Mouse (Mus musculus) c-Kit-positive CD71-positive TER-119-positive erythroid progenitor cells, embryonic 14.5 days (primary cell): ENCODE measurements around the gene Cd79b.

Source experiments
- DNase-seq: peaks from one replicate; pipeline ENCODE4 v3.0.0-alpha.2; 2013; ENCODE audit warnings: low spot score

Cd79b gene

GRCm38 (mm10) chr11:106318406-106319366 is 4.1 kb upstream of the Cd79b start:
- DNase-seq: no peak

GRCm38 (mm10) chr11:106317801-106318200 is 3.2 kb upstream of the Cd79b start:
- no peak for DNase-seq

GRCm38 (mm10) chr11:106316416-106316815 is 1.9 kb upstream of the Cd79b start:
- no peak for DNase-seq

- DNase-seq: no peak
Observed at GRCm38 (mm10) chr11:106313533-106313932, 1.0 kb downstream of the Cd79b start.

- no peak for DNase-seq
Observed at GRCm38 (mm10) chr11:106310123-106310522, 4.4 kb downstream of the Cd79b start.

GRCm38 (mm10) chr11:106308162-106308561 is 6.4 kb downstream of the Cd79b start:
- DNase-seq: no peak

GRCm38 (mm10) chr11:106307432-106307831 is 7.1 kb downstream of the Cd79b start:
- no peak for DNase-seq

GRCm38 (mm10) chr11:106306758-106307157 is 7.8 kb downstream of the Cd79b start:
- DNase-seq: no peak

- DNase-seq: no peak
Observed at GRCm38 (mm10) chr11:106306065-106306385, 8.5 kb downstream of the Cd79b start.

- no peak for DNase-seq
Observed at GRCm38 (mm10) chr11:106305348-106306064, 9.1 kb downstream of the Cd79b start.

GRCm38 (mm10) chr11:106302634-106303033 is 11.9 kb downstream of the Cd79b start:
- DNase-seq: peak; percentile 61

- no peak for DNase-seq
Observed at GRCm38 (mm10) chr11:106301765-106302164, 12.8 kb downstream of the Cd79b start, which contains the start of gene Gh. Gene Gh, minus strand, starts transcription at chr11:106301865.

GRCm38 (mm10) chr11:106291861-106292260 is 22.7 kb downstream of the Cd79b start:
- no peak for DNase-seq

- DNase-seq: no peak
Observed at GRCm38 (mm10) chr11:106290376-106290775, 24.2 kb downstream of the Cd79b start.

GRCm38 (mm10) chr11:106289369-106289768 is 25.2 kb downstream of the Cd79b start:
- no peak for DNase-seq

GRCm38 (mm10) chr11:106286987-106287386 is 27.6 kb downstream of the Cd79b start:
- DNase-seq: no peak

- no peak for DNase-seq
Observed at GRCm38 (mm10) chr11:106286206-106286605, 28.4 kb downstream of the Cd79b start.

GRCm38 (mm10) chr11:106284126-106284525 is 30.4 kb downstream of the Cd79b start:
- DNase-seq: no peak

GRCm38 (mm10) chr11:106283371-106283770 is 31.2 kb downstream of the Cd79b start:
- no peak for DNase-seq

- no peak for DNase-seq
Observed at GRCm38 (mm10) chr11:106282452-106282851, 32.1 kb downstream of the Cd79b start.

GRCm38 (mm10) chr11:106276454-106276853 is 38.1 kb downstream of the Cd79b start, which contains the start of gene Tcam1:
Gene Tcam1, plus strand, starts transcription at chr11:106276672.
- peak; percentile 90 for DNase-seq

- no peak for DNase-seq
Observed at GRCm38 (mm10) chr11:106274971-106275411, 39.6 kb downstream of the Cd79b start.

- DNase-seq: no peak
Observed at GRCm38 (mm10) chr11:106274374-106274773, 40.2 kb downstream of the Cd79b start.
